Mouse (Mus musculus): ENCODE data around the gene Npepl1. TPM values are rescaled to one million over a fixed set of nuclear protein-coding genes. Genes with fewer than 3 reads are reported as not detected.

Npepl1 gene
- polyA plus RNA-seq, 1 experiment = 33.1 TPM

- WGBS = 15% methylated on average over 21 of the region's 21 CpGs
- H3K27ac ChIP-seq (ENCODE audit: control insufficient read depth, insufficient read depth, low read depth, low read length, poor library complexity) = no peak overlapping the region
- no peak for TF ChIP-seq POLR2A (IDR thresholded peaks at IDR 0.05; ENCODE audit: borderline replicate concordance, control insufficient read depth, low read depth, low read length)
- no peak for TF ChIP-seq CTCF (IDR thresholded peaks at IDR 0.05; ENCODE audit: control insufficient read depth, insufficient read depth, low read length)
- no peak overlapping the region for H3K4me3 ChIP-seq (replicated peaks; ENCODE audit: control insufficient read depth, low read depth, low read length)
- no peaks in the 10 kb centered on the region for H3K4me1 ChIP-seq (ENCODE audit: control insufficient read depth, insufficient read depth, low read length)
These were observed 16.6 kb downstream of the Npepl1 start for GRCm38 (mm10) chr2:174126522-174127375.

GRCm38 (mm10) chr2:174127376-174127713, 17.2 kb downstream of the Npepl1 start:
- TF ChIP-seq POLR2A (IDR thresholded peaks at IDR 0.05; ENCODE audit: borderline replicate concordance, control insufficient read depth, low read depth, low read length) = no peak
- no peak for TF ChIP-seq CTCF (IDR thresholded peaks at IDR 0.05; ENCODE audit: control insufficient read depth, insufficient read depth, low read length)
- WGBS = 55% methylated on average over 6 of the region's 6 CpGs
- H3K4me1 ChIP-seq (ENCODE audit: control insufficient read depth, insufficient read depth, low read length) = no peaks in the 10 kb centered on the region
- H3K4me3 ChIP-seq (replicated peaks; ENCODE audit: control insufficient read depth, low read depth, low read length) = no peak overlapping the region
- H3K27ac ChIP-seq (ENCODE audit: control insufficient read depth, insufficient read depth, low read depth, low read length, poor library complexity) = no peak overlapping the region

GRCm38 (mm10) chr2:174128926-174129325, 18.8 kb downstream of the Npepl1 start:
- Histone ChIP-seq H3K27ac (ENCODE audit: control insufficient read depth, insufficient read depth, low read depth, low read length, poor library complexity) (no peak overlapping the region), H3K4me3 (replicated peaks; ENCODE audit: control insufficient read depth, low read depth, low read length) (no peak overlapping the region), H3K4me1 (ENCODE audit: control insufficient read depth, insufficient read depth, low read length) (no peaks in the 10 kb centered on the region)
- TF ChIP-seq POLR2A (IDR thresholded peaks at IDR 0.05; ENCODE audit: borderline replicate concordance, control insufficient read depth, low read depth, low read length) (no peak), CTCF (IDR thresholded peaks at IDR 0.05; ENCODE audit: control insufficient read depth, insufficient read depth, low read length) (no peak)
- 80% methylated on average over 6 of the region's 6 CpGs for WGBS

GRCm38 (mm10) chr2:174130468-174131097, 20.4 kb downstream of the Npepl1 start:
- 78% methylated on average over 8 of the region's 8 CpGs for WGBS
- no peak overlapping the region for H3K27ac ChIP-seq (ENCODE audit: control insufficient read depth, insufficient read depth, low read depth, low read length, poor library complexity)
- no peak overlapping the region for H3K4me3 ChIP-seq (replicated peaks; ENCODE audit: control insufficient read depth, low read depth, low read length)
- no peak for TF ChIP-seq CTCF (IDR thresholded peaks at IDR 0.05; ENCODE audit: control insufficient read depth, insufficient read depth, low read length)
- no peak for TF ChIP-seq POLR2A (IDR thresholded peaks at IDR 0.05; ENCODE audit: borderline replicate concordance, control insufficient read depth, low read depth, low read length)
- H3K4me1 ChIP-seq (ENCODE audit: control insufficient read depth, insufficient read depth, low read length) = no peaks in the 10 kb centered on the region

- Histone ChIP-seq H3K27ac (ENCODE audit: control insufficient read depth, insufficient read depth, low read depth, low read length, poor library complexity) (no peak overlapping the region), H3K4me1 (ENCODE audit: control insufficient read depth, insufficient read depth, low read length) (no peaks in the 10 kb centered on the region), H3K4me3 (replicated peaks; ENCODE audit: control insufficient read depth, low read depth, low read length) (no peak overlapping the region)
- 76% methylated on average over 8 of the region's 8 CpGs for WGBS
- no peak for TF ChIP-seq CTCF (IDR thresholded peaks at IDR 0.05; ENCODE audit: control insufficient read depth, insufficient read depth, low read length)
- no peak for TF ChIP-seq POLR2A (IDR thresholded peaks at IDR 0.05; ENCODE audit: borderline replicate concordance, control insufficient read depth, low read depth, low read length)
These were observed 22.3 kb downstream of the Npepl1 start for GRCm38 (mm10) chr2:174132413-174132969.

- no peak for TF ChIP-seq POLR2A (IDR thresholded peaks at IDR 0.05; ENCODE audit: borderline replicate concordance, control insufficient read depth, low read depth, low read length)
- no peak for TF ChIP-seq CTCF (IDR thresholded peaks at IDR 0.05; ENCODE audit: control insufficient read depth, insufficient read depth, low read length)
- 89% methylated on average over 10 of the region's 10 CpGs for WGBS
- H3K4me3 ChIP-seq (replicated peaks; ENCODE audit: control insufficient read depth, low read depth, low read length) = no peak overlapping the region
- no peak overlapping the region for H3K27ac ChIP-seq (ENCODE audit: control insufficient read depth, insufficient read depth, low read depth, low read length, poor library complexity)
- no peaks in the 10 kb centered on the region for H3K4me1 ChIP-seq (ENCODE audit: control insufficient read depth, insufficient read depth, low read length)
These were observed 48.9 kb downstream of the Npepl1 start for GRCm38 (mm10) chr2:174159035-174159434.

- TF ChIP-seq POLR2A (IDR thresholded peaks at IDR 0.05; ENCODE audit: borderline replicate concordance, control insufficient read depth, low read depth, low read length) = no peak
- TF ChIP-seq CTCF (IDR thresholded peaks at IDR 0.05; ENCODE audit: control insufficient read depth, insufficient read depth, low read length) = no peak
- Histone ChIP-seq H3K27ac (ENCODE audit: control insufficient read depth, insufficient read depth, low read depth, low read length, poor library complexity) (no peak overlapping the region), H3K4me3 (replicated peaks; ENCODE audit: control insufficient read depth, low read depth, low read length) (no peak overlapping the region), H3K4me1 (ENCODE audit: control insufficient read depth, insufficient read depth, low read length) (no peaks in the 10 kb centered on the region)
- 79% methylated on average over 3 of the region's 3 CpGs for WGBS
These were observed 50.3 kb downstream of the Npepl1 start for GRCm38 (mm10) chr2:174160461-174160860.

Other genes with a start within 250 kb of the Npepl1 start
- gene Stx16, start 34.0 kb upstream of the Npepl1 start, polyA plus RNA-seq (2011; ENCODE audit: insufficient read depth, insufficient read length, low replicate concordance, missing spikeins) = 20.2 and 45.9 TPM in 2 replicates
- 159 and 173 TPM in 2 replicates for gene Gnas, start 174.0 kb downstream of the Npepl1 start, polyA plus RNA-seq (2011; ENCODE audit: insufficient read depth, insufficient read length, low replicate concordance, missing spikeins)
- 0.66 TPM in 1 of 2 replicates, not detected in the other for gene Gm20721, start 236.4 kb downstream of the Npepl1 start, polyA plus RNA-seq (2011; ENCODE audit: insufficient read depth, insufficient read length, low replicate concordance, missing spikeins)